Mouse (Mus musculus) liver, embryonic 13.5 days (tissue): Measurements from ENCODE around the gene Gm12248. TPM values are rescaled to one million over a fixed set of nuclear protein-coding genes. Genes with fewer than 3 reads are reported as not detected.
"Not testable (repeated sequence)": the region's sequence is repeated elsewhere in the genome, so short reads cannot be mapped to it uniquely, and the experiment has no call there.

Experiments used
- ATAC-seq: fragments of 200-750 bp; cut with Nextera tagmentation; 2 replicates; pipeline ENCODE4 v1.8.0; 2017; ENCODE audit warnings: low read depth, mild to moderate bottlenecking, moderate number of reproducible peaks, moderate library complexity
- DNase-seq: peaks from one replicate; pipeline ENCODE4 v3.0.0; 2022
- H3K27ac ChIP-seq: fragments of 300-500 bp; sonication (generic); 2 replicates; pipeline ENCODE4 v1.5.1; 2015; ENCODE audit warnings: moderate library complexity, mild to moderate bottlenecking, inconsistent platforms
- H3K27me3 ChIP-seq: fragments of 300-500 bp; sonication (generic); 2 replicates; pipeline ENCODE4 v1.6.1; 2015; ENCODE audit warnings: mild to moderate bottlenecking, inconsistent platforms
- H3K36me3 ChIP-seq: fragments of 300-500 bp; sonication (generic); 2 replicates; pipeline ENCODE4 v1.6.1; 2015; ENCODE audit warnings: mild to moderate bottlenecking, inconsistent platforms
- H3K4me1 ChIP-seq: fragments of 300-500 bp; sonication (generic); replicated peaks from 2 replicates; pipeline ENCODE4 v1.6.1; 2015; ENCODE audit warnings: inconsistent platforms
- H3K4me2 ChIP-seq: fragments of 300-500 bp; sonication (generic); 2 replicates; pipeline ENCODE4 v1.6.1; 2015; ENCODE audit warnings: inconsistent platforms, mild to moderate bottlenecking, moderate library complexity
- H3K4me3 ChIP-seq: fragments of 300-500 bp; sonication (generic); replicated peaks from 2 replicates; pipeline ENCODE4 v1.5.1; 2015; ENCODE audit warnings: mild to moderate bottlenecking, inconsistent platforms
- H3K9ac ChIP-seq: fragments of 300-500 bp; sonication (generic); 2 replicates; pipeline ENCODE4 v1.6.1; 2015; ENCODE audit warnings: mild to moderate bottlenecking, inconsistent platforms
- H3K9me3 ChIP-seq: fragments of 300-500 bp; sonication (generic); replicated peaks from 2 replicates; pipeline ENCODE4 v1.6.1; 2016; ENCODE audit warnings: inconsistent platforms
- WGBS: fragments of 180-500 bp; shearing (Covaris S2); methylation state at CpG from one replicate; pipeline ENCODE4 v1.1.7; 2015; ENCODE audit not compliant: insufficient replicate concordance; 5-methylcytosine and 5-hydroxymethylcytosine counted together
- polyA plus RNA-seq: library from polyadenylated mRNA; unstranded; fragments of >200 nt; fragmentation: Nextera tagmentation; extraction: Ambion mirVana; gene quantifications from 2 replicates; pipeline ENCODE4 v1.2.1, GENCODE M21; 2015

The Gm12248 gene
- polyA plus RNA-seq, 1 experiment from 2014 or later, result not detected

DNA sequence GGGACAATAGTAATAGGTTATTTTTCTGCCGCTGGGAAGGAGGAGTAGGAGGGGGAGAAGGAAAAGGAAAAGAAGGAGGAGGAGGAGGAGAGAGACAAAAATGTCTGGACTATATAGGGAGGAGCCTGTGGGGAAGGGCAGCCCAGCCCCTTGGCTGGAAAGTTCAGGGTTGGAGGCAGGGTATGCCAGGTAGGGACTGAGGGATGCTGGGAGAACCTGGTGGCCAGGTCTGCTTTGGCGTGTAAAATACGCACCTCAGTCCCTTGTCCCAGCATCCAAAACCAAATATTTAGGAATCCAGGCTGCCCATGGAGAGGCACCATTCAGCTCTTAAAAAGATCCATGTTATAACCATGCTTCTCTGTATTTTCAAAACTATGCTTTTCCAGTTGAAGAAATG is 9.2 kb upstream of the Gm12248 start:
- Histone ChIP-seq H3K4me3 (no peak overlapping the region), H3K27me3 (peaks cover 21% of the 10 kb centered on the region), H3K9ac (no peak overlapping the region), H3K27ac (no peak overlapping the region), H3K4me1 (peaks cover 35% of the 10 kb centered on the region), H3K4me2 (no peak overlapping the region), H3K9me3 (no peaks in the 10 kb centered on the region), H3K36me3 (no peaks in the 10 kb centered on the region)
- no peak for ATAC-seq
- WGBS, result 73% methylated on average over 3 of the region's 3 CpGs
- no peak for DNase-seq

DNA sequence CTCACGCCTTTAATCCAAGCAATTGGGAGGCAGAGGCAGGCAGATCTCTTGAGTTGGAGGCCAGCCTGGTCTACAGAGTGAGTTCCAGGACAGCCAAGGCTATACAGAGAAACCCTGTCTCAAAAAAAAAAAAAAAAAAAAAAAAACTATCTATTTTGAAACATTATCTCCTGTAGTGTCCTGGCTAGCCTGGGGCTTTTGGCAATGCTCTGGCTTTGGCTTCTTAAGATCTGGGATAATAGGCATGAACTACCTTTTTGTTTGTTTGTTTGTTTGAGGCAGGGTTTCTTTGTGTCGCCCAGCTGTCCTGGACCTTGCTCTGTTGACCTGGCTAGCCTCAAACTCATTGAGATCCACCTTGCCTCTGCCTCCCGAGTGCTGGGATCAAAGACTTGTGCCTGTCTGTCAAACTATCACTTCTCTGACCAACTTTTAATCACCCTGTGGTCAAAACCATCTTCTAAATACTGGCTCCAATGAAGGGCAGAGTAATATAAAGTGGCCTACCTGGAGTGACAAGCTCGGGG is 8.3 kb upstream of the Gm12248 start:
- Histone ChIP-seq H3K4me3 (no peak overlapping the region), H3K4me2 (no peak overlapping the region), H3K9me3 (no peaks in the 10 kb centered on the region), H3K4me1 (peaks cover 35% of the 10 kb centered on the region), H3K36me3 (no peaks in the 10 kb centered on the region), H3K27me3 (peaks cover 30% of the 10 kb centered on the region), H3K27ac (no peak overlapping the region), H3K9ac (no peak overlapping the region)
- no peak for ATAC-seq
- 65% methylated on average over 4 of the region's 4 CpGs for WGBS
- DNase-seq, result no peak

DNA sequence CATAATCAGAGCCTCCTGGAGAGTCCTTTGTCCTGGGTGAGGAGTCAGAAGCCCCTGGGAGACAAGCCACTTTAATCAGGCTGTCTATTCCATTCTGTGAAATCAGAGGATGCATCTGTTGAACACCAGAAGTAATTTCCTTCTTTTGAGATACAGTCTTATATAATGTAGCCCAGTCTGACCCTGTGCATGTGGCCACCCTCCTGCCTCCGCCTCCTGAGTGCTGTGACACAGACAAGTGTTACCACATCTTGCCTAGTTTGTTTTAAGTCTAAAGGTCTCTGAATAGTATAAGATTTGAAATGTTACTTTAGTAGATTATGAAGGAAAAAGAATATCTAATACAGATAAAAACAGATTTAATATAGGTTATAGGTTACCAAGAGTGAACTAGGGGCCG is 7.1 kb upstream of the Gm12248 start:
- Histone ChIP-seq H3K4me3 (no peak overlapping the region), H3K9me3 (no peaks in the 10 kb centered on the region), H3K27me3 (peaks cover 42% of the 10 kb centered on the region), H3K4me1 (peaks cover 23% of the 10 kb centered on the region), H3K27ac (no peak overlapping the region), H3K9ac (no peak overlapping the region), H3K36me3 (no peaks in the 10 kb centered on the region), H3K4me2 (no peak overlapping the region)
- ATAC-seq (no peak), DNase-seq (no peak)
- 86% methylated on average over 2 of the region's 2 CpGs for WGBS

DNA sequence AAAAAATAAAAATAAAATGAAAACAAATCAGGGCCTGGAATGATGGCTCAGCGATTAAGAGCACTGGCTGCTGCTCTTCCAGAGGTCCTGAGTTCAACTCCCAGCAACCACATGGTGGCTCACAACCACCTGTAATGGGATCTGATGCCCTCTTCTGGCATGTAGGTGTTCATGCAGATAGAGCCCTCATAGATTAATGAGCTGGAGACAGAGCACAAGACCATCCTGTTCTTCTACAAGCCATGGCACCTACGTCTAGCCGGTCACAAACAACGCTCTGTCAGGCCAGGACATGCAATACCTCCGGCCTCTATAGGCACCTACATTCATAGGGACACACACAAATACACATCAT is 5.4 kb upstream of the Gm12248 start:
- H3K9ac ChIP-seq, H3K4me3 ChIP-seq, H3K27ac ChIP-seq, DNase-seq, ATAC-seq, H3K9me3 ChIP-seq, H3K36me3 ChIP-seq: not testable (repeated sequence)
- H3K27me3 ChIP-seq, result peaks cover 52% of the 10 kb centered on the region
- peak overlapping the region; percentile 63; the same call in 1 of the 2 replicates for H3K4me2 ChIP-seq
- peaks cover 15% of the 10 kb centered on the region for H3K4me1 ChIP-seq
- 56% methylated on average over 5 of the region's 5 CpGs for WGBS

DNA sequence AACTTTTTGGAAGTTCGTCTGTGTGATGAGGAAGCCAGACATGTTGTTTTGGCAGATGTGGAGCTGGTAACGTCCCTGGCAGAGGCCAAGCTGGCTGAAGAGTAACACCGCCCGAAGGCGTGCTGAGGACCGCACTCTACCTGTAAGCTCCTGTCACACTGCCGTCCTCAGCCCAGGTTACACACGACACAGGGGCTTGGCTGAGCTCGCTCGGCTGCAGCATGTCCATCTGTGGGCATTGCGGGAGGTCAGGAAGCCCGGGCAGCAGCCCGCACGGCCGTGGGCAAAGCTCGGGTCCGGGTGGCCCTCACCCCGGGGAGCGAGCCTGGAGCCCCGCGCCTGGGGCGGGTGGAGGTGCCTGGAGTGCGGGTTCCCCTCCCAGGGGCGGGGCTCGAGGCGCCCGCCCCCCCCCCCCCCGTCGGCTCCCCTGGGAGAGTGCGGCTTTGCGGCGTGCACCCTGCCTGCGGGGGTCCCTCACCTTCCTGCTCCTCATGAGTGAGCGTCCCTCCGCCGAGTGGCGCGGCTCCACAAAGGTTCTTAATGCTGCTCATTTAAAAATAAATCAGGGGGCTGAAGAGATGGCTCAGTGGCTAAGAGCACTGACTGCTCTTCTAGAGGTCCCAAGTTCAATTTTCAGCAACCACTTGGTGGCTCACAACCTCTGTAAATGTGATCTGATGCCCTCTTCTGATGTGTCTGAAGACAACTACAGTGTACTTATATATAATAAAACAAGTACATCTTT is 4.9 kb upstream of the Gm12248 start:
- H3K4me2 ChIP-seq, result peak overlapping the region; percentile 63
- WGBS, result 2% methylated on average over 32 of the region's 38 CpGs
- H3K36me3 ChIP-seq, result no peaks in the 10 kb centered on the region
- H3K9me3 ChIP-seq, result no peaks in the 10 kb centered on the region
- ATAC-seq (0 out of 2 replicates have a peak, but pooled peaks have one; percentile 40), DNase-seq (no peak)
- peak overlapping the region; percentile 46; the same call in 1 of the 2 replicates for H3K9ac ChIP-seq
- peaks cover 52% of the 10 kb centered on the region for H3K27me3 ChIP-seq
- H3K4me3 ChIP-seq, result peak overlapping the region; percentile 45
- peaks cover 14% of the 10 kb centered on the region for H3K4me1 ChIP-seq
- H3K27ac ChIP-seq, result no peak overlapping the region

DNA sequence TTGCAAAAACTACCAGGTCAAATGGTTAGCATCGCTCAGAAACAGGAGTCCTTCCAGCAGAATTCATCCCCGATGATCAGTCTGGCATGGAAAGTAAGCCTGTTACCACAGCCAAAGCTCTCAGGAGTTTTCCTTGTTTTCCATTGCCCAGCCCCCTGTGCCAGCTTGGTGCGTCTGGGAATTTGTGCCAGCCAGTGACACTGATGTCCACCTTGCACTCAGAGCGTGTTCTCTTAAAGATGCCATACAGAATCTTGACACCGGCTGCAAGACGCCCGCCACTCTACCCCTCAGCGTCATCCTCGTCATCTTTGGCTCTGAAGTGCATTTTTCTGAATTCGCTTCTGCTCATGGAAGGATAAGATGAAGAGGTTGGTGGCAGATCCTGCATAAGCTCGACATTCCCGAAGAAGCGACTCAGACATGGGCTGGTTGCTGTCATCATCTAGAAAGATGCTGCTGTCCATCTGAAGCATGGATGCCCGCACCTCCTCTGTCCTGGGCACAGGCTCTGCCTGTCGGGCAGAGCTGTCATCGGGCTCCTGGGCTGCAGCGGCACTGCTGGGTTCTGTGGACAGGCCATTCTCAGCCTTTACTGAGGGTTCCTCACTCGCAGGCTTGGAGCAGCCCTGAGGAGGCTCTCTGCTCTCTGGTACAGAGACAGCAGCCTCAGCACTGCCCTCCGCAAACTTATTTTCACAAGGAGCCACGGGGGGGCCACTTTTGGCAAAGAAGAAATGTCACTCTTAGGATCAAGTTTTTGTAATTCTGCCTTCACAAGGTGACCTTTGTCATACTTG is 4.1 kb upstream of the Gm12248 start:
- Histone ChIP-seq H3K27me3 (peaks cover 52% of the 10 kb centered on the region), H3K36me3 (no peaks in the 10 kb centered on the region), H3K27ac (no peak overlapping the region), H3K4me2 (peak overlapping the region; percentile 63), H3K9me3 (no peaks in the 10 kb centered on the region), H3K4me1 (peaks cover 18% of the 10 kb centered on the region), H3K4me3 (peak overlapping the region; percentile 45), H3K9ac (no peak overlapping the region)
- DNase-seq (no peak), ATAC-seq (no peak)
- WGBS, result 45% methylated on average over 20 of the region's 20 CpGs

DNA sequence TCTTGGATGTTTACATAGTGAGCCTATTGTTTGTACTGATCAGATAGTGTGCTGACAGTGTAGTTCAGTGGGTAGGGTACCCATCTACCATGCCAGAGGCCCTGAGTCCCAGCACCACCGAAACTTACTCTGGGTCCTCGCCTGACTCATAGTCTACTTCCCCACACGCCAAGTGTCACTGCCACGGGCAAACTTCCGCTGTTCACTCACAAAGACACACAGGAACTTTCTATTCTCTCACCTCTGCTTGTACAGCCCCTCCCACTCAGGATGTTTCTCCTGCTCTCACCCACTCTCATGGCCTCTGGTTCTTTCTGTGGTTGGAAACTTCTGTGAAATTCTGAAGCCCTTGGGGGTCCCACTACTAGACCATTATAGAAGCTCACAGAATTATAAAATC is 3.2 kb upstream of the Gm12248 start:
- 42% methylated on average over 5 of the region's 5 CpGs for WGBS
- no peak for DNase-seq
- 0 out of 2 replicates have a peak, but pooled peaks have one; percentile 2 for ATAC-seq
- Histone ChIP-seq H3K36me3 (no peaks in the 10 kb centered on the region), H3K9ac (no peak overlapping the region), H3K27me3 (peaks cover 52% of the 10 kb centered on the region), H3K4me3 (no peak overlapping the region), H3K27ac (no peak overlapping the region), H3K4me2 (no peak overlapping the region), H3K4me1 (peaks cover 18% of the 10 kb centered on the region), H3K9me3 (no peaks in the 10 kb centered on the region)

DNA sequence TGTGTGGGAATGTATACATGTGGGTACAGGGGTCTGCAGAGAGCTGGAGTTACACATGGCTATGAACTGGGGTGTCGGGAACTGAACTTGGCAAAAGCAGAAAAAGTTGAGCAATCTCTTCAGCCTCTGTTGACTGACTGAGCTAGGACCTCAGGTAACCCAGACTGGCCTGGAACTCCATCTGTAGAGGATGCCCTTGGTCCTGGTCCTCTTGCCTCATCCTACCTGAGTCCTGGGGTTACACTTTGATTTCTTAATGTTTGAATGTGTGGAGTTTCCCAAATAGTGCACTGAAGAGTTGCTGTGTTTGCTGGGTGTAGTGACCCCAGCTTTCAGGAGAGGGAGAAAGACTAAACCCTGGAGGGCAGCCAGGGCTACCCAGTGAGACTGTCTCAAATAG is 2.6 kb upstream of the Gm12248 start:
- H3K27me3 ChIP-seq, result peaks cover 52% of the 10 kb centered on the region
- no peaks in the 10 kb centered on the region for H3K36me3 ChIP-seq
- H3K9me3 ChIP-seq, result no peaks in the 10 kb centered on the region
- ATAC-seq (peak; percentile 67), DNase-seq (no peak)
- H3K9ac ChIP-seq, result no peak overlapping the region
- H3K4me2 ChIP-seq, result no peak overlapping the region
- H3K4me3 ChIP-seq, result no peak overlapping the region
- peaks cover 18% of the 10 kb centered on the region for H3K4me1 ChIP-seq
- 60% methylated on average over 1 of the region's 1 CpGs for WGBS
- H3K27ac ChIP-seq, result no peak overlapping the region

DNA sequence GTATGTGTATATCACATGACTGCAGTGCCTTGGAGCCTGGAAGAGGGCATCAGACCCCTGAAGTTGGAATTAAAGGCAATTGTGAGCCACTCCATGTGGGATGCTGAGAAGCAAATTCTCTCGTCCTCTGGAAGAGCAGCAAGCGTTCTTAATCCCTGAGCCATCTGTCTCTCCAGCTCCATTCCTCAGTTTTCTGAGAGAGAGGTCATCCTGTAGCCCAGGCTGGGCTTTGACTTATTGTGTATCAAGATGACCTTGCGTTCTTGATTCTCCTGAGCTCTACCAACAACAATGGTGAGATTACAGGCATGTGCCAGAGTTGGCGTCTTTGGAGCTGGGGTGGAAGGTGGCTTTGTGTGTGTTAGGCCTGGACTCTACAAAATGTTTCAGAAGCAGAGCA is 1.8 kb upstream of the Gm12248 start:
- 61% methylated on average over 4 of the region's 4 CpGs for WGBS
- Histone ChIP-seq H3K9ac (no peak overlapping the region), H3K4me3 (no peak overlapping the region), H3K4me2 (no peak overlapping the region), H3K36me3 (no peaks in the 10 kb centered on the region), H3K27ac (no peak overlapping the region), H3K9me3 (no peaks in the 10 kb centered on the region), H3K27me3 (peaks cover 52% of the 10 kb centered on the region), H3K4me1 (peaks cover 18% of the 10 kb centered on the region)
- ATAC-seq (no peak), DNase-seq (no peak)

DNA sequence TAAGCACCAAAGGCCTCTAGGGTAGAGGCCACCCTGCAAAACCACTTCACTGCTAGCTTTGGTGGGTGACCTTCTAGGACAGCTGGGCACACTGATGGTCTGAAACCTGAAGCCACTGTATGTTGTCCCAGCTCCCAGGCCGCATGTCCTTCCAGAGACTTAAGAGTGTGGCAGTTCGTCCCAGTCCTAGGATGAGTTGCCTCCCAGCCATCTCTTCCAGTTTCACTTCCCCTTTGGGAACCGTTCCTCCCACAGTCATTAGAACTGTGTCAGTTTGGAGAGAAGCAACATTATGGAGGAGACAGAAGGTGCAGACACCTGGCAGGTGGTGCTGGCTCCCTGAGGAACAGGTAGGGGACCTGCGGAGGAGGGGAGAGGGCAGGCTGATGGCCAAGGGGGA is 393 bp downstream of the Gm12248 start:
- no peaks in the 10 kb centered on the region for H3K9me3 ChIP-seq
- H3K27me3 ChIP-seq, result peaks cover 35% of the 10 kb centered on the region
- DNase-seq, result no peak
- peak overlapping the region; percentile 20; the same call in 1 of the 2 replicates for H3K4me3 ChIP-seq
- H3K27ac ChIP-seq, result no peak overlapping the region
- H3K4me2 ChIP-seq, result peak overlapping the region; percentile 43
- H3K4me1 ChIP-seq, result peaks cover 15% of the 10 kb centered on the region
- ATAC-seq, result peak; percentile 10; the same call in 1 of the 2 replicates
- 0 out of 2 replicates have a peak overlapping the region, but pooled peaks have one; percentile 7 for H3K9ac ChIP-seq
- H3K36me3 ChIP-seq, result no peaks in the 10 kb centered on the region
- 28% methylated on average over 4 of the region's 4 CpGs for WGBS

DNA sequence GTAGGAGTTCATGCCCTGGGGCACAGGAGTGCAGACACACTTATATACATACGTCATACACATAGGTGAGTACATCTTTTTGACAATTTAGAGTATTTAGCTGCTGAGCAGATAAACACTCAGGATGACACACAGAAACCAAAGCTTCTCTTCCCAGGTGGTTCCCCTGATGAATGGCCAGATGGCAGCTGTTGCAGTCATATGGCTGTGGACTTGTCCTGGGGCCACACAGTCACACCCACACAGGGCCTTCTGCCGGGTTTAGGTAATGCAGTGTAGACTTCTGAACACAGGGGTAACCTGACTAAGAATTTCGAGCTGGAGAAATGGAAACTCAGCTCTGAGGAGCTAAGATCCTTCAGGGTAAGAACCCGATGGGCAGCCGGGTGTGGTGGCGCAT is 11.2 kb downstream of the Gm12248 start:
- 0 out of 2 replicates have a peak, but pooled peaks cover 3% of the 10 kb centered on the region for H3K27me3 ChIP-seq
- no peaks in the 10 kb centered on the region for H3K36me3 ChIP-seq
- no peaks in the 10 kb centered on the region for H3K9me3 ChIP-seq
- DNase-seq (no peak), ATAC-seq (no peak)
- H3K4me3 ChIP-seq, result no peak overlapping the region
- H3K4me1 ChIP-seq, result no peaks in the 10 kb centered on the region
- WGBS, result 76% methylated on average over 6 of the region's 6 CpGs
- H3K27ac ChIP-seq, result no peak overlapping the region
- no peak overlapping the region for H3K9ac ChIP-seq
- H3K4me2 ChIP-seq, result no peak overlapping the region
